Mouse (Mus musculus): ENCODE data around the gene Ybey. TPM values are rescaled to one million over a fixed set of nuclear protein-coding genes. Genes with fewer than 3 reads are reported as not detected.

Gene Ybey
- polyA plus RNA-seq, 1 experiment from 2014 or later: 8.0 TPM

- no peak overlapping the region for H3K4me3 ChIP-seq (replicated peaks)
- peaks cover 59% of the 10 kb centered on the region for H3K36me3 ChIP-seq (replicated peaks)
- H3K4me2 ChIP-seq: no peak overlapping the region
- WGBS: 96% methylated on average over 9 of the region's 9 CpGs
- ATAC-seq (ENCODE audit: low FRiP score): no peak
- H3K9me3 ChIP-seq: no peaks in the 10 kb centered on the region
- no peaks in the 10 kb centered on the region for H3K27me3 ChIP-seq
- H3K9ac ChIP-seq: no peak overlapping the region
- peaks cover 17% of the 10 kb centered on the region for H3K4me1 ChIP-seq
- no peak overlapping the region for H3K27ac ChIP-seq
Measured at GRCm38 (mm10) chr10:76439107-76439890, 29.6 kb downstream of the Ybey start.

GRCm38 (mm10) chr10:76433925-76434324 lies 35.0 kb downstream of the Ybey start:
- 88% methylated on average over 11 of the region's 11 CpGs for WGBS
- Histone ChIP-seq H3K4me2 (no peak overlapping the region), H3K4me3 (replicated peaks) (no peak overlapping the region), H3K36me3 (replicated peaks) (peaks cover 98% of the 10 kb centered on the region), H3K27ac (no peak overlapping the region), H3K9ac (no peak overlapping the region), H3K27me3 (no peaks in the 10 kb centered on the region), H3K9me3 (no peaks in the 10 kb centered on the region), H3K4me1 (no peaks in the 10 kb centered on the region)
- ATAC-seq (ENCODE audit: low FRiP score): no peak

- WGBS: 97% methylated on average over 7 of the region's 7 CpGs
- no peak overlapping the region for H3K4me2 ChIP-seq
- no peaks in the 10 kb centered on the region for H3K4me1 ChIP-seq
- H3K27ac ChIP-seq: no peak overlapping the region
- H3K36me3 ChIP-seq (replicated peaks): peaks cover 94% of the 10 kb centered on the region
- H3K9ac ChIP-seq: no peak overlapping the region
- H3K9me3 ChIP-seq: no peaks in the 10 kb centered on the region
- no peak overlapping the region for H3K4me3 ChIP-seq (replicated peaks)
- no peak for ATAC-seq (ENCODE audit: low FRiP score)
- no peaks in the 10 kb centered on the region for H3K27me3 ChIP-seq
Measured at GRCm38 (mm10) chr10:76425674-76426073, 43.2 kb downstream of the Ybey start.

DNA sequence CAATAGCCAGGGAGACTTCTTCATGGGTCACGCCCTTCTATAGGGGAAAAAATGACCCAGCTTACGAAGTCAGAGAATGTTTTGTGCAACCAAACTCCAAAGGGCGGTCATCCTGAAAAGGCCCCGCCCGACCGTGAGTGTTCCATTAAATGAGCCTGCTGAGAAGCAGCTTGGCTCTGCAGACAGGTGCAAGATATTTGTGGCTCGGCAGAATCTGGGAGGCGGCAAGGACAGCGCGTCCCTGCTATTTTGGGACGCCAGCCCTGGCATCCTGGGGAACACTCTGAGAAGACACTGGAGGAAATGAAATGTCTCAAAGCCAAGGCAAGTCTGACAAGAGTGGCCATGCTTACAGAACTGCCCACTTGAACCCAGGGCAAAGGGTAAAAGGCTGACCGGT lies 52.1 kb downstream of the Ybey start:
- ATAC-seq (ENCODE audit: low FRiP score): no peak
- Histone ChIP-seq H3K27ac (no peak overlapping the region), H3K36me3 (replicated peaks) (peaks cover 93% of the 10 kb centered on the region), H3K9ac (no peak overlapping the region), H3K4me1 (no peaks in the 10 kb centered on the region), H3K27me3 (no peaks in the 10 kb centered on the region), H3K9me3 (no peaks in the 10 kb centered on the region), H3K4me2 (no peak overlapping the region), H3K4me3 (replicated peaks) (no peak overlapping the region)
- WGBS: 92% methylated on average over 12 of the region's 12 CpGs

Other genes starting within 250 kb of the Ybey start
- gene Prmt2, start 231.2 kb downstream of the Ybey start, polyA plus RNA-seq (2016; fragmentation: Nextera tagmentation; extraction: Ambion mirVana): 111 and 127 TPM in 2 replicates
- gene S100b, start 215.3 kb downstream of the Ybey start, polyA plus RNA-seq (2016; fragmentation: Nextera tagmentation; extraction: Ambion mirVana): 0.53 and 0.59 TPM in 2 replicates
- 11.1 and 11.8 TPM in 2 replicates for gene Dip2a, start 123.8 kb downstream of the Ybey start, polyA plus RNA-seq (2016; fragmentation: Nextera tagmentation; extraction: Ambion mirVana)
- gene AC141477.1, start 28.7 kb downstream of the Ybey start, polyA plus RNA-seq (2016; fragmentation: Nextera tagmentation; extraction: Ambion mirVana): 2.2 and 2.5 TPM in 2 replicates
- 20.7 and 21.2 TPM in 2 replicates for gene Pcnt, start 26.3 kb downstream of the Ybey start, polyA plus RNA-seq (2016; fragmentation: Nextera tagmentation; extraction: Ambion mirVana)
- gene 2610028H24Rik, start 20.0 kb downstream of the Ybey start, polyA plus RNA-seq (2016; fragmentation: Nextera tagmentation; extraction: Ambion mirVana): not detected in 2 replicates
- gene Mcm3ap, start 187 bp downstream of the Ybey start, polyA plus RNA-seq (2016; fragmentation: Nextera tagmentation; extraction: Ambion mirVana): 93.0 and 96.6 TPM in 2 replicates
- gene Lss, start 62.5 kb upstream of the Ybey start, polyA plus RNA-seq (2016; fragmentation: Nextera tagmentation; extraction: Ambion mirVana): 51.8 and 58.6 TPM in 2 replicates
- not detected in 2 replicates for gene Spatc1l, start 93.2 kb upstream of the Ybey start, polyA plus RNA-seq (2016; fragmentation: Nextera tagmentation; extraction: Ambion mirVana)
- not detected in 2 replicates for gene Ftcd, start 106.5 kb upstream of the Ybey start, polyA plus RNA-seq (2016; fragmentation: Nextera tagmentation; extraction: Ambion mirVana)
- gene Col6a2, start 154.5 kb upstream of the Ybey start, polyA plus RNA-seq (2016; fragmentation: Nextera tagmentation; extraction: Ambion mirVana): 14.8 and 18.7 TPM in 2 replicates